Mouse (Mus musculus) adrenal gland, postnatal 14 days (tissue): ENCODE results near the gene Rhbdf2. TPM values are rescaled to one million over a fixed set of nuclear protein-coding genes. Genes with fewer than 3 reads are reported as not detected.
"Not testable (repeated sequence)": the region's sequence is repeated elsewhere in the genome, so short reads cannot be mapped to it uniquely, and the experiment has no call there.

ENCODE experiments used
- DNase-seq: peaks from one replicate; pipeline ENCODE4 v3.0.0; 2021; ENCODE audit warnings: mixed read lengths
- total RNA-seq: library from RNA; stranded (reverse); gene quantifications from 2 replicates; pipeline ENCODE4 v1.2.3, GENCODE M21; 2021

Rhbdf2 gene
- total RNA-seq, 1 experiment from 2014 or later, result 11.2 TPM

- DNase-seq, result no peak
These were observed 8.2 kb downstream of the Rhbdf2 start for GRCm38 (mm10) chr11:116618666-116619065.

DNA sequence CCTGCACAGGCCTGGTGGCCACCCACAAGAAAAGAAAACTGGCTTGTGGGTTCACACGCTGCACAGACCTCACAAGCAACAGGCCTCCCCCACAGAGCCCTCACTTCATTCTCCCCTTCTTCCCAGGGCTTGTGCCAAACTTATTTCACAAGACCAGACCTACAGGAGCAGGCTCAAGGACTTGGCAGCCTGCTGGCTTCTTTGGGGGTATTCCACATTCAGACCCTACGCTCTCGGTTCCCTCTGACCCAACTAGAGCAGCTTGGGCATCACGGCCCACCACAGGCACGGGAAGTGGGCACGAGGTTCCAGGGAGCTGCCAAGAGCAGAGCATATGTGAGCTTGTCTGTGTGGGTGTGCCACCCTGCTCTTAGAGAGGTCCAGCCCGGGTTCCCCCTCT lies 9.2 kb downstream of the Rhbdf2 start:
- DNase-seq, result peak; percentile 56

DNA sequence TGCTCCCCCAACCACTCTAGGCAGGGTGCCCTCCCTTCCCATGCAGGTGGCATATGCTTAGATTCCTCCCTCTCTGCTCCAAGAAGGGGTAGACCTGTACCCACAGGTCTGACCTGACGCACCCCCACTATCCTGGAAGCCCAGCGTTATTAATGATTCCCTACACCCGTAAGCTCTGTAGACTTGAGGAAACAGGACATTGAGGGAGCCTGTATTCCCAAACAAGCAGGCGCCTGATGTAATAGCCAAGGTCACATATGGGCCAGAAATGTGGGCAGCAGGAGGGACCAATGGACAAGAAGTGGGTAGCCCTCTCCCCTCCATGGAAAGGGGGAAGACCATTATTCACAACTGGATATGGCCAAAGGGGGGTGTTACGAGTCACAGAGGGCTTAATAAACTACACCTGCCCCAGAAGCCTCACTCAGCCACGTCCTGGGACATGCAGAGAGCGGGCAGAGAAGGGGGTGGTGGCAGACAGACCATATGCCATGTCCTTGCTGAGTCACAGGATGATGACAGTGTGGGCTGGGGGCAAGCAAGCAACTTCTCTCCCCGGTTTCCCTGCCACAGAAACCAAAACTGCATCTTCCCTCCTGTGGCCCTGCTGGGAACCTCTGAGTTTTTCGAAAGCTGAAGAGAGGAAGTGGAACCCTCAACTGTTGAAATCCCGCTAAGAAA lies 10.2 kb downstream of the Rhbdf2 start:
- DNase-seq, result no peak

DNA sequence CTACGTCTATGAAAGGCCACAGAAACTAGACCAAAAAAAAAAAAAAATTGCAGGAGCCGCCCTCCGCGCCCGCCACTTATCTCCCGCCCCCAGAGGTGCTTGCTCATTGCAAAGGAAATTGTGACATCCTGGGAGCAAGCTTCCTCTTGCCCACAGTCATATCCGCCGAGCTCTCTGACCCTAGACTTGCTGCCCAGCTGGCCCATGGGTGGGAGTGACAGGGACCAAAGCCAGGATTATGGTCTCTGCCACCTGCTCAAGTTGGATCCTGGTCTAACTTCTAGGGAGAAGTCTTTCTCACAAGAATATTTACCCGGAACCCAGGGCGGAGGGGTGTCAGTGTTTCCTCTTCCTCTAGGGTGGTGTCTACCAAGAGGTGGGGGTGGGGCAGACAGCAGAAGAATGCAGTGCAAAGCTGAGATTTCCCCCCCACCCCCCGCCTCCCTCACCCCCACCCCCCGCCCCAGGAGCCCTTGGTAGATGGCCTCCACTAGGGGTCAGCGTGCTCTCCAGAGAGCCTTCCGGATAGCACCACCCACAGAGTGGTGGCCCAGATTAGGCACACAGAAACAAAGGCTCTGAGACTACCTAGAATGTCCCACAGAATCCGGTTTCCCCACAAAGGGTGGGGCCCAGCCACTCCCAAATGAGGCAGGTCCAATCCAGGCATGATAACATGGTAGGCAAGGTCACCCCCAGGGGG lies 10.9 kb downstream of the Rhbdf2 start:
- peak; percentile 66 for DNase-seq

GRCm38 (mm10) chr11:116613234-116613633 lies 13.6 kb downstream of the Rhbdf2 start:
- no peak for DNase-seq

DNA sequence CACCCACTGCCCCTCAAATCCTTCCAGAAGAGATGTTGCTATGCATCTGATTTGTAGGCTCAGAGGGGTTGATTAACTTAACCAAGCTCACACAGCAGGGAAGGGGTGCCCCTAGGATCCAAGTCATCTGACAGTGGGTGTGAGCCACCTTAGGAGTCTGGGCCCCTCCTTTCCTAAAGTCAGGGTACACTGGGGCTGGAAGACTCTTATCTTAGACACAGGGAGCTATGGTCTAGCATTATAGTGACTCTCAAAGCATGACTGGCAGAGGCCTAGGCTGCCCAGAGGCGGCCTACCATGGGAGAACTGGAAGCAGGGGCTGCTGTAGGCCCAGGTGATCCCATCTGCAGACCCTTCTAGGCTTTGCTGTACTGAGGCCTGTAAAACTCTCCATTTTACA lies 14.3 kb downstream of the Rhbdf2 start:
- DNase-seq, result no peak

DNA sequence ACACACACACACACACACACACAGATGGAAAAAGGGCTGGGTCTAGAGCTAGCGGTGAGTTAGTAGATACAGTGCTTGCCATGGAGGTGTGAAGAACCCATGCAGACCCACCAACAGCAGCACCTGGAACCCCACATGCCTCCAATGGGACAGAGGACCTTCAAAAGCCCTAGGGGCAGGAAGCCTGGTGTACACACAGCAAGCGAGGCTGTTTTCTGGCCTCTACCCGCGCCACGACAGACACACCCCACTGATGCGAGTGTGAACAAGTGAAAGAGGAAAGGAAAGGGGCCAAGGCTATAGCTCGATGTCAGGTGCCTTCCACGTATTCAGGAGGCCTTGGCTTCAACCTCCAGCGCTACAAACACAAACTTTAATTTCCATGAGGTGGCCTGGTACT lies 14.9 kb downstream of the Rhbdf2 start:
- no peak for DNase-seq

GRCm38 (mm10) chr11:116611168-116611567 lies 15.7 kb downstream of the Rhbdf2 start:
- DNase-seq, result not testable (repeated sequence)

GRCm38 (mm10) chr11:116609965-116610630 lies 16.7 kb downstream of the Rhbdf2 start:
- DNase-seq, result no peak

- no peak for DNase-seq
These were observed 19.1 kb downstream of the Rhbdf2 start for GRCm38 (mm10) chr11:116607717-116608116.

DNA sequence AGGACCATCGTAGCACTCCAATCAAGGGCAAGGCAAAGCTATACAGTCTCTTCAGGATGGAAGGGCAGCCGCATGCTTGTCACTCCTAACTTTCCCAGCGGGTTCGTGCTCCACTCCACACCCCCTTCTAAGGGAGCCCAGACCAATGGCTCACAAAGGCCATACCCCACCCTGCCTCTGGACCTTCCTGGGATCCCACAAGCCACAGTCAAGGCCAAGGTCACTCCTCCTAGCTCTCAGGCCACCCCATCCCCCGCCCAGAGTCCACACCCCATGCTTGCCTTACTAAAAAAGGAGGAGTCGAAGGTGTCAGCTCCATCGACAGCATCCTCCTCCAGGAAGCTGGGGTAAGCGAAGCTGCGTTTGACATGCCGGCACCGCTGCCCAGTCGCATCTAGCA lies 22.7 kb downstream of the Rhbdf2 start:
- no peak for DNase-seq

GRCm38 (mm10) chr11:116603339-116603738 lies 23.5 kb downstream of the Rhbdf2 start:
- DNase-seq, result peak; percentile 68

- no peak for DNase-seq
These were observed 24.8 kb downstream of the Rhbdf2 start for GRCm38 (mm10) chr11:116602043-116602442.

DNA sequence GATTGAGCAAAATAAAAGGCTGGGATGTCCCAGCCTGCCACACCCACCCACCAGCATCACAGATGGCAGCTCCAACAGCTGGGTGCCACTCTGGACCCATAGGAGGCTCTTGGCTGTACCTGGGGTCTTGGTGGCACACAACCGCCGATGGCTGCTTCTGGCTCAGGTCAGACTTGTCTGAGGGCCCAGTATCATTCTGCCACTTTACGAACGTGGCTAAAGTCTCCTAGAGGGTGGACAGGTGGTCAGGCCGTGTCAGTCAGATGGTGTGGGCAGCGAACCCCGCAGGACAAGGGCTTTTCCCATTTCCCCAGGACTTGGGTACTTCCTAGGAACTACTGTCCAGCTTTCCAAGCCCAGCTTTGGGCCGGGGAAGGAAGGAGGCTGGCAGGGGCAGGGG lies 25.7 kb downstream of the Rhbdf2 start:
- DNase-seq, result no peak

DNA sequence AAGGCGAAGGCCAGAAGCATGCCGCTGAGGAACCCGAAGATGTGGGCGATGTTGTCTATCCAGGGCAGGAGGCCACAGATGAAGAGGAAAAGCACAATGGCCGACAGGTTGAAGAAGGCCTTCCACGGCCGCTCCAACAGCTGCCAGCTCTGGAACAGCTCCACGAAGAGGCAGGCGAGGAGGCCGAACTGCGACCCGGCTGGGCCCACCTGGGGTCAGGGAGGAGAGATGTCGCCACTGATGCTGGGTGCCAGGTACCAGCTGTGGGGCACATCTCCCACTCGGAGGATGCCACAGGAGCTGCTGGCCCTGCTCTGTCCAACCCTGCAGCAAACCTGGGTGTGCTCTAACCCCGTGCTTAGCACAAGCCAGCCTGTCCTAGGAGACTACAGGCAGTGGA lies 27.6 kb downstream of the Rhbdf2 start:
- no peak for DNase-seq

- no peak for DNase-seq
These were observed 28.6 kb downstream of the Rhbdf2 start for GRCm38 (mm10) chr11:116598193-116598592.

GRCm38 (mm10) chr11:116596766-116597165 lies 30.1 kb downstream of the Rhbdf2 start:
- DNase-seq, result no peak

DNA sequence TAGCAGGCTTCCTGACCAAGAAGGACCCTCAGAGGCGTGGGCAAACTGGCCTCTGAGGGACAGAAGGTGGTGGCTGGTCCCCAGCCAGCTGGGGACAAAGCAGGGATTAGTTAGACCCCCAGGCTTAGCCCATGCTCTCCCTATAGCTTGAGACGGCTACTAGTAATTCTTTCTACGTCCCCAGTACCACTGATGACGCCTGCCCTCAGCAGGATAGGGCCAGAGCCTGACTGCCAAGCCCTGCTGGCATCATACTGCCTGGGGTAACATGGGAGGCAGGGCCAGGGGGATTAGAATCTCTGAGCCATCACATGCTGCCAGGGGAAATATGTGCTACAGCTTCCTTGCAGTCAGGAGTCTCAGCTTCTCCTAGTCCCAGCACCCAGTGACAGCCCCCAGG lies 33.5 kb downstream of the Rhbdf2 start:
- DNase-seq, result no peak

DNA sequence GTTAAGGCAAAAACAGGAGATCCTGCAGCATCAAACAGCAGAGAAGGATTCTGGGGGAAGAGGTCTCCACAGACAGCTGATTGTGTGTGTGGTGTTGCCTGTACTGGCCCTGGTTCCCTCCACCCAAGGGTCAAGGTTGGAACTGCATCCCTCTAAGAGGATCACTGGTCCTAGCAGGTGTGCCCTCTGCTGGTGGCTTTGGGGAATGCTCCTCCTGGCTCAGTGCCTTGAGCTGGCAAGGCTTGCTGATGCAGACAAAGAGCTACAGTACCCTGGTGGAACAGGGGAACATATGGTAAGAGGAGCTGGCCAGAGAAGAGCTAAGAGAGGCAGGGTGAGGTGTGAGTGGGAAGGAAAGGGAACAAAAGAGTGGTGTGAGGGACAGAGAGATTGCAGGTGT lies 34.4 kb downstream of the Rhbdf2 start:
- DNase-seq, result peak; percentile 95

- DNase-seq, result no peak
These were observed 35.2 kb downstream of the Rhbdf2 start for GRCm38 (mm10) chr11:116591621-116592020.

DNA sequence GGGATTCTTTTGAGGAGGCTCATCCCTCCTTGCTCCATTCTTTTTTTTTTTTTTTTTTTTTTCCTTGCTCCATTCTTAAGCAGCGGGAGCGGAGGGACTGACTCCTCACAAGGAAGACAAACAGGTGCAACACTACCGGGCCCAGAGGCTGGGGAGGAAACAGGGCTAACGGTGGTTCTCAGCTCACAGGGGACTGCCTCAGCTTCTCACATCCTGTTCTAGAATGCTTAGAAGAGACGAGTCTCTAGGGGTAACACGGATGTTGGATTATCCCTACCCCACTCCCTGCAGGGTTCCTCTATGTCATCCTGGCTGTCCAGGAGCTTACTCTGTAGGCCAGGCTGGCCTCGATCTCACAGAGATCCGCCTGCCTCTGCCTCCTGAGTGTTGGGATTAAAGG lies 37.2 kb downstream of the Rhbdf2 start:
- no peak for DNase-seq

DNA sequence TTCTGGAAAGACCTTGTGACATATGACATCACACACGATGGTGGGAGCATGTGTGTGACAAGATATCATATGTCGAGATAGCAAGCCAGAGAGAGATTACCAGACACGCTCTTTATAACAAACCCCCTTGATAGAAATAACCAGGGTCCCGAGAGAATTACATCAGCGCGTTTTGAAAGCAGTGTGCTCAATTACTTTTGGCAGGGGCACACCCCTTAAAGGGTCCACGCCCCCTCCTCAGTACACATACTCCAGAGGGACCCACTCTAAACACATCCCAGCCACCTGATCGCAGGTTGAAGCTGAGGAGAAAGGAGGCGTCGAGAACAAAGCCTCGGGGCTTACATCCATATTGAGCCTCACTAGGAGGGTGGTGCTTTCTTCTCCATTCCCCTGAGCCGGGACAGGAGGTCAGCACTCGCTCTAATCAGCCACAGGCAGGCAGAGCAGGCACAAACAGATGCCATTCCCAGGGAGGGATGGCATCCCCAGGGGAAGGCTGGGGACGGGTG lies 37.7 kb downstream of the Rhbdf2 start:
- no peak for DNase-seq
